Mouse (Mus musculus) megakaryocyte-erythroid progenitor cell, adult 5-6 weeks (primary cell): ENCODE results near the gene Ly6g6d. TPM values are rescaled to one million over a fixed set of nuclear protein-coding genes. Genes with fewer than 3 reads are reported as not detected.
"Not testable (repeated sequence)": the region's sequence is repeated elsewhere in the genome, so short reads cannot be mapped to it uniquely, and the experiment has no call there.

Experiments
- ATAC-seq: replicated peaks from 2 replicates; pipeline ENCODE4 v1.8.0; 2016; ENCODE audit warnings: mild to moderate bottlenecking, inconsistent platforms; ENCODE audit not compliant: severe bottlenecking, poor library complexity, low FRiP score, low TSS enrichment
- total RNA-seq, 2 experiments: library from RNA; stranded (forward) in 1 of 2; stranded (reverse) in 1 of 2; fragments of 200-1000, 215-1000 nt in 1 of 2; fragments of >200 nt in 1 of 2; fragmentation: Nextera tagmentation in 1 of 2; gene quantifications; 2 replicates each; pipeline ENCODE4 v1.2.3; 2014 to 2017

Ly6g6d gene
- total RNA-seq, 2 experiments from 2014 or later: not detected

DNA sequence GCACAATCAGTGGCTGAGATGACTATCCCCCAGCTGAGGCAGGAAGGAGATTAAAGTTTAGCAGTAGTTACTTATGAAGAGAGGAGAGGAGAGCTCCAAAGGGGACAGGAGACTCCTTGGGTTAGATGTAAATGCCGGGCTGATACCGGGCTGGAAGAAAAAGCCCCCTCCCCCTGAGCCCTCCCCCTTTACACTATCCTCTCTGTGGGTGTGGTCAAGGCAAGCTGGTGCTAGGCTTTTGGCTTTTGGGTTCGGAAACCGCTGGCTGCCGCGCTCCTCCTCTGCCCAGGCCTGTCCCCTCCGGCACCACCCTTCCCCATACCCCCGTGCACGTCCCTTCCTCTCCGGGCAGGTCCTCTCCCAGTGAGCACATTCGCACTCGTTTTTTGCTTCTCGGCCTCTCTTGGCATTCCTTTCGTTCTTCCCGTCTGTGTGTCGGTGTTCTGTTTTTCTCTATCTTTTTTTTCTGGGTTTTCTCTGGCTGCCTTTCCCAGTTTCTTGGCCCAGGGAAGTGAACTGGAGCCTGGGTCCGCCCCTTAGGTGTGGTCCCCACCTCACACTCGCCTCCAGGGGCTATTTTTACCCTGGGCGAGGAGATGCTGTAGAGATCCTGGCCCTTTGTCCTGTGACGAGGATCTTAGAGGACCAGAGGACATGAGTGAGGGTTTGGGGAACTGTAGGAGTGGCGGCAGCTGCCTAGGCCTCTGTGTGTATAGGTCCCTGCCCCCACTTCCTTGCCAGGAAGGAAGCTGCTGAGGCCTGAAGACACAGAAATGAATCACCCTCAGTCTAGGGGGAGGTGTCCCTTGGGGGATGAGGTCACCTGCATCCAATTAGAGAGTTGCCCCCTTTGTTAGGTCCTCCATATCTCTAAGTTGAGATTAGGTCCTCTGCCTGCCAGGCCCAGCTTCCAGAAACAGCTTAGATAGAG, 26.4 kb downstream of the Ly6g6d start:
- ATAC-seq: peak; percentile 72

DNA sequence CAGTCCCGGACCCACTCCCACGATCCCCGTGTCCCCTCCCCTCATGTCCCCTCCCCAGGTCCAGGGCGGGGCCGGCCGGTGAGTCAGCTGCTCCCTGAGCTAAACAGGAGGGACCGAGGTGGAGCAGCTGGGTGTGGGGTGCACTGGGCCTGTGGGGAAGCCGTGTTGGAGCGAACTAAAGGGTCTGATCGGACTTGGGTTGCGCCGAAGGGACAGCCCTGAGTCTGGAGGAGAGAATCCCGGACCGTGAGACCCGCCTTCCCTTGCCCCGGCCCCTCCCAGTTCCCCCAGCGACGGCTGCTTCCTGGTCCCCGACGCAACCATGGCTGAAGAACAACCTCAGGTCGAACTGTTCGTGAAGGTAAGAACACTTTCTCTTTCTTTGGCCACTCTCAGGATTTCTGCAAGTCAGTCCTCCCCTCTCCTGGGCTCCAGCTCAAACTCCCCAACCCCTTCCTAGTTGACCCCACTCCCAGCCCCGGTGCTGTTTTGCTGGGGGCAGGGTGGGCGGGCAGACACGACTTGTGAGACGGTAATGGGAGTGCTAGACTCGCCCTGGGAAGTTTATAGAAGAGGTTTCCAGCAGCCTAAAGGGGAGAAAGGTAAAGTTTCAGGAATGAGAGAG, 27.6 kb downstream of the Ly6g6d start:
- no peak; the same call in 1 of the 2 replicates for ATAC-seq

DNA sequence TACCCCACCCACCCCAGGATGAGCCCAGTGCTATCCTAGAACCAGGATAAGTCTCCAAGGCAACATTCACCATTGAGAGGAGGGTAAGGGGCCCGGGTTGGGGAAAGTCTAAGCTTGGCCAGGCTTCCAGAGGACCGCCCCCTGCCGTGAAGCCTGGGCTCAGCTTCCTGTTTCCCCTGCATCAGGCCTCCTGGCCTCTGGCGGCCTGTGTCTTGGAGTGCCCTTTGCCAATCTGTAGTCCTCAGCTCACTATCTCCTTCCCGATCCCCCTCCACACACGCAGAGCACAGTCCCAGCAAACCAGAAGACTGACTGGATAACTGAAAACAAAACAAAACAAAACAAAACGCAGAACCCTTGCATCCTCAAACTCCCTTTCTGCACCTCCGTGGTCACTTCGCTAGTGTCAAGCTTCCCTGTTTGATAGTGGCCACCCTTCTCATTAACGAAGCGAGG, 28.3 kb downstream of the Ly6g6d start, which contains the start of gene Clic1:
TSS of gene Clic1 (plus strand) at position 406 of the 456 bp plus-strand sequence.
- 0 out of 2 replicates have a peak, but pooled peaks have one; percentile 37 for ATAC-seq

DNA sequence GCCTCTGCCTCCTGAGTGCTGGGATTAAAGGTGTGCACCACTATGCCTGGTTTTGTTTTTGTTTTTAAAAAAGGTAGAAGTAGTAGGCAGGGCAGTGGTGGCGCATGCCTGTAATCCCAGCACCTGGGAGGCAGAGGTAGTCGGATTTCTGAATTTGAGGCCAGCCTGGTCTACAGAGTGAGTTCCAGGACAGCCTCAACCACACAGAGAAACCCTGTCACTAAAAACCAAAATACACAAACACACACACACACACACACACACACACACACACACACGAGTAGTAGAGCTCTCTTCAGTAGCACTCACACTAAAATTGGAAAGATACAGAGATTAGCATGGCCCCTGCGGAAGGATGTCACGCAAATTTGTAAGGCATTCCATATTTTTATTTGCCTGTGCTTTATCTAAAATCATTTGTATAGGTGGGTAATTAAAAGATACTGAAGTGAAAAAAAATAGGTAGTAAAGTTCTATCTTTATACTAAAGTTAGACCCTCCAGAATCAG, 28.9 kb downstream of the Ly6g6d start:
- ATAC-seq: no peak

DNA sequence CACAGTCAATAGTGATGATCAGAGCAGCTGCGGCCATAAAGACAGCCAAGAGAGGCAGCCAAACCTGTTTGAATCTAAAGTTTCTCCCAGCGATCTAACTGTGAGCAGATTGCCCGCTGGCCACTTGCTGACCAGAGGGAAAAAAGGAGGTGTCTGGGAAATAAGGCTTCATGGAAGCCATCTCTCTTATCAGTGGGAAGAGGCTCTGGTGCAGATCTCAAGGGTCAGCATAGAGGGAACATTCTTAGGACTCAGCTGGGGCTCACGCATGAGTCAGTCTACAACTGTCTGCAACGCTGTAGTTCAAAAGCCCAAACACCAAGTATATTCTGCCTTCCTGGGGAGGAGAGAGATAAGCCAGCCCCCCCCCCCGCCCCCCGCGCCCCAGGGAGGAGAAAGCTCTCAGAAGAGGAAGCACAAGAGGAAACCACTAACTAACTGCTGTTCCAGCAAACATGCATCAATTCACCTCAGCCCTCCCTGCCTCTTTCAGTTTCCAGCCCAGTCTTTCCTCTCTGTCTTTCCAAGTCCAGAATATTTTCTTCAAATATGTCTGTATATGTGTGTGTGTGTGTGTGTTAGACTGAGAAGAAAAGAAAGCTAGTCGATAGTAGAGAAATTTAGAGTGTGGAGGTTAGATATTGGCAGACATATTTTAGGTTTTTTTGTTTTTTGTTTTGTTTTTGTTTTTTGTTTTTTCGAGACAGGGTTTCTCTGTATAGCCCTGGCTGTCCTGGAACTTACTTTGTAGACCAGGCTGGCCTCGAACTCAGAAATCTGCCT, 29.5 kb downstream of the Ly6g6d start:
- ATAC-seq: no peak

DNA sequence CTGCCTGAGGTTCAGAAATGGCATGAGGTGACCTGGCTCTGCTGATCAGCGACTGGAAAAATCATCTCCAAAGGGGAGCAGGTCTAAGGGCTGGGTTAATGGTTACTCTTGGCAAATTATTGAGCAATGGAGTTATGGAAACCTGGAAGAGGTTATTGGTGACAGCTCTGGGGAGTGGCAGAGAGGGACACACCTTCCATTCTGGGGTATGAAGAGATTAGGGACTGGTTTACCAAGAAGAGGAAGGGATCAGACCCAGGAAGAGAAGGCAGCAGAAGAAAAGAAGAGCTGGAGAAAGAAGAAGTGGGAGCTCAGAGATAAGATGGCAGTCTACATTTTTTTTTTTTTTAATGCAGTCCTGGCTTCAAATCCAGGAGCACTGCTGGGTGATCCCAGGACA, 30.2 kb downstream of the Ly6g6d start:
- no peak for ATAC-seq

DNA sequence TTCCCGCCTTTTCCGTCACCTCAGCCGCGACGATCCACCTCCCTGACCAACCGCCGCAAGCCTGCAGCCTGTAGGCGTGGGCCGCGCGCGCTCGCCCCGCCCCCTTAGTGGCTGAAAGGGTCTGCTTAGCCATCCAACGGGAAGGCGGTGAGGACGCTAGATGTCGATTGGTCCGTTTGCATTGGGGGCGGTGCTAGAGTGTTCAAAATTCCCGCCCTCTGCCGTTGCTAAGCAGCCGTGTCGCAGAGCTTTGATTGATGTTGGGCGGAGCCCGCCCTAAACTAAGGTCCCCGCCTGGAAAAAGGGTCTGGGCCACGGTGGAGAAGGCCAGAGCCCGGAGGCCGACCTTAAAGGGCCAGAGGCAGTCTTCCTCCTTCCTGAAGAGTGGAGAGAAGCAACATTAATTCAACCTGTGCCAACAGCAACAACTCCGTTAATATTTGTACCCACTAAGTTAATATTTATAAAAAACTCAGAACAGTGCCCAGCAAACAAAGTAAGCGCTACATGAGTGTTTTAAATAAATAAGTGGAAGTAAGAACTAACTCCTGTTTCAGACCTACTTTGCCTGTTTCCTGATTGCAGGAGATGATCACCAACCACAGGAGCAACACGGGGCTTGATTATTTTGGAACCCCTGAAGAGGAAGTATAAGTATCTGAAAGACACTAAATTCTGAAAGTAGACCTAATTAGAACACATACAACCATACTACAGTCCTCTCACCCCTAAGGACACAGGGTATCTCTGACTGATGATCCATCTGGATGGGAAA, 31.0 kb downstream of the Ly6g6d start, which contains the start of gene Msh5:
TSS of gene Msh5 (minus strand) at position 65 of the 775 bp plus-strand sequence.
- peak; percentile 86 for ATAC-seq

DNA sequence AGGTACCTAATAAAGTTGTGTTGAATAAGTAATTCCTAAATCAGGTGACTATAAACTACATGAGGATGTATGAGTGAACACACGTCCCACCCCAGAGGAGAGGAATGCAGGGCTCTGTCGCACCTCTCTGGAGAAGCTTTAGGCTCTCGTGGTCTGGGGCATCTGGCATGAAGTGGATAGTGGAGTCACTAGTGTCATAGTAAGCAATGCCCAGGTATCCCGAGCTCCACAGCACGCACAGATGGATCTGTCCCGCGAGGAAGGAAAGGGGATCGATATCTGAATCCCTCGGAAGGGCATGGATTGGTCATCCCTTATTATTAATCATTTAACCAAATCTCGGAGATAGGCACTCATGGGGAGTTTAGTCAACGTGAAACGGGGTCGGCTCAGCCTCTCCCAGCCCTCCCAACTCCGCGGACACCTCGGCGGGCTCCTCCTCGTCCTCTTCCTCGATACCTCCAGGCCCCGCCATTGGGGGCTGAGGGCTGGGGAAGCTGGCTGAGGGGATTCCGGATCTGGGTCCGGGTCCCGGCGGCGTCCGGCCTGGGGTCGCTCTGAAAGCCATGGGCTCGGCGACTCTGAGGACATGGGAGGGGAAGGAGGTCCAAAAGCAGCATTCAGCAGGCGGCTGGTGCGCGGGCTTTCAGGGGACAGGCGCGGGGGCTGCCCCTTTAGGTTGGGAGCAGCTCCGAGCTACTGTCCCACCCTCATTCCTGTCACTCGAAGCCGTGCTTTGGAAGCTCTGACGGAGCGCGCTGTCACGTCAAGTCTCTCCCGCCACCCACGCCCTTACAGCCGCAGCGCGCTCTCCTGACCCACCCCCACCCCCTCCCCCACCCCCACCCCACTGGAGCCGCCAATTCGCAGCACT, 31.8 kb downstream of the Ly6g6d start:
- ATAC-seq: peak; percentile 1; the same call in 1 of the 2 replicates

DNA sequence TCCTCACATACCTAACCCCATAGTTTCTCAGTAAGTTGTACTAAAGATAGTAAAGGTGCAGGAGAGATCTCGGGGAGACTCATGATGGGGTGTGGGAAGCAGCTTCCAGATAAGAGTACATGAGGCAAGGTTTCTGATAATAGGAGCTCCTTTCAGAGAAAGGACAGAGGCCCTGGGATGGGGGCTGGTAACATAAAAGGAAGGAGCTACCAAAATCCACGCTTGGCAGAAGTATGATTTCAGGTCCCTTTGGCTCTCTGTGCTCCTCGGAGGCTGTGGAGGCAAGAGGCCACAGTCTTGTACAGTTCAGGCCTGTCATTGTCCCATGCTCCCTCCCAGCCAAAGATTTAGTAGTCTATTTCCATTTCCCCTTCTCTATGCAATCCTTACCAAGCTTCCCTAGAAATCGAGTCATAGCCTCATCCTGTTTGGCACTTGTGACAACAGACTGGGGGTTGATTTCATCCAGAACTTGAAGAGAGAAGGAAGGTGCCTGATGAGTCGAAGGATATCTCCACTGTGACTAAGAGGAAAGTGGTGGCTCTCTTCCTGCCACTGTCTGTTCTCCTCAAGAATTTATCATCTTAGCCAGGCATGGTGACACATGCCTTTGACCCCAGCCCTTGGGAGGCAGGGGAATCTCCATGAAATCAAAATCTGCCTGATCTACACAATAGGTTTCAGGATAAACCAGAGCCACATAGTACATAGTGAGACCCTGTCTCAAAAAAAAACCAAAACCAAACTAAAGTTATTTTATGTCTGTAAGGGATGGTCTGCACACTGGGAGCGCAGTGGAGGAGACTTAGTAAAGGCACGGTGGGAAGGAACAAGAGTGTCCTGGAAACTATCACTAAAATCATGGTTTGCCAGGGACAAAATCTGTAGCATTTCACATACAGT, 32.7 kb downstream of the Ly6g6d start:
- ATAC-seq: no peak

DNA sequence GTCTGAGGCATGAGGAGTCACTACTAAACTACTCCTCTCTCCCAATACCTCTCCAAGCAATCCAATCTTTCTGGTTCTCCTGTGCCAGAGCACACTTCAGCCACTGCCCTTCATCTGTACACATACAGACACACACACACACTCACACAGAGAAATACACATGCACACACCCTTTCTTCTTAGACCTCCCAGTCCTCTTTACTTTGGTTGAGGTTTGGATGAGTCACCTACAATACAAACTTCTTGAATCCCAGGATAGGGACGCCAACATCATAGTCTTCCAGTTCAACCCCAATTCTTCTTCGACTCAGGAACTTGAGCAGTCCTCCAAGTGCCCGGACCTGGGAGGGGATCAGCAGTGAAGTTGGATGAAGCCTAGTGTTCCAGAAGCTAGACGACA, 34.1 kb downstream of the Ly6g6d start:
- no peak for ATAC-seq

DNA sequence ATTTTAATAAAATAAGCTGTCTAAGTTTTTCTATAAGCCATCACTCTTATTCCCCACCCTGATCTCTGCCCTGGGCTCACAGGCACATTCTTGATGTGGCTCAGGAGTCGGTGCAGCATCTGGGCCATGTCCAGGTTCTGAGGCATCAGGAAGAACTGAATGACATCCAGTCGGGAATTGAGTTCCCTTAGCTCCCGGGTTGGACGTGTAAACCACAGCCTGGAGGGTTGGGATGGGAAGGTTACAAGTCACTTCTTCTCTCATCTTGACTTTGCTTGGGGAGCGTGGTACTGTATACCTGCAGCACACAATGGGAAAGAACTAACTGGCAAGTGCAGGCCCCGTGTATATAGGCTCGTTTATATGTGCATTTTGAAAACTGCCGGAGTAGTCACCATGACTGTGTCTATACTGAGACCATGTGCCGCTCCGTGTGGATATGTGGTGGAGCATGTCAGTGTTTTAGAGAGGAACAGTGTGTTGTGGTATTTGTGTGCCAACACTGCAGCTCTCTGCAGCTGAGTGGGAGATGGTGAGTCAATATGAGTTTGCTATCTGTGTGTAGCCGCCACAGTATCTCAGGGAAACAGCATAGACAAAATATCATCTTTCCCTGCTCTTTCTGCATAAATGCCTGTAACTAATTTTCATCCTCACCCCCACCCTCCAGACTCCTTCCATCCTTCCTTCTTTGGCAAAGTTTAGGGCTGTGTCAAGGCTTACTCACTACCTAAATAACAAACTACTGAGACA, 38.6 kb downstream of the Ly6g6d start:
- ATAC-seq: no peak

DNA sequence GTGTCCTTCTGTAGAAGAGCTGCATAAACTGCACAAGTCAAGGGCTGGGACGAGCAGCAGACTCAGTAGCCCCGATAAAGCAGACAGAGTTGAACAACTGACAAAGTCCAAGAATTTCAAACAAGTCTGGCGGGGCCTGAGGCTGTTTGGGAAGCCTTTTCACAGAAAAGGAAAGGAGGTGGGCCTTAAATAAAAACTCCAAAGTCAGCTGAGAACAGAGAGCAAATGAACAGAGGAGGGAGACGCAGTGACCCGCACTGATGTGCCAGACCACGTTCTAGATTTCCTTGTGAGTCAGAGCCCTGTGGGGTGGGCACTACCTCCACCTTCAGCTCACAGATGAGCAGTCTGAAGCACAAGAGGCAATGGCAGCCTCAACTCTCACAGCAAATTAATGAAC, 43.0 kb downstream of the Ly6g6d start:
- ATAC-seq: no peak

DNA sequence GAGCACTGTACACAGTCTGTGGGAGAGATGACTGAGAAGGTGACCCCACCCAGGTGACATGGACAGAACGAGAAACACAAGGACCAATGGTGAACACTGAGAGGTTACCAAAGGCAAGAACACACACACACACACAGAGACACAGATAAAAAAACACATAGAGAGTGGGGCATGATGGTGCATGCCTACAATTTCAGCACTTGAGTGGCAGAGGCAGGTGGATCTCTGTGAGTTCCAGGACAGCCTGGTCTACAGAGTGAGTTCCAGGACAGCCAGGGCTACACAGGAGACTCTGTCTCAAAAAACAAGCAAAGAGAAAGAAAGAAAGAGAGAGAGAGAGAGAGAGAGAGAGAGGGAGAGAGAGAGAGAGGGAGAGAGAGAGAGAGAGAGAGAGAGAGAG, 44.2 kb downstream of the Ly6g6d start:
- ATAC-seq: not testable (repeated sequence)

DNA sequence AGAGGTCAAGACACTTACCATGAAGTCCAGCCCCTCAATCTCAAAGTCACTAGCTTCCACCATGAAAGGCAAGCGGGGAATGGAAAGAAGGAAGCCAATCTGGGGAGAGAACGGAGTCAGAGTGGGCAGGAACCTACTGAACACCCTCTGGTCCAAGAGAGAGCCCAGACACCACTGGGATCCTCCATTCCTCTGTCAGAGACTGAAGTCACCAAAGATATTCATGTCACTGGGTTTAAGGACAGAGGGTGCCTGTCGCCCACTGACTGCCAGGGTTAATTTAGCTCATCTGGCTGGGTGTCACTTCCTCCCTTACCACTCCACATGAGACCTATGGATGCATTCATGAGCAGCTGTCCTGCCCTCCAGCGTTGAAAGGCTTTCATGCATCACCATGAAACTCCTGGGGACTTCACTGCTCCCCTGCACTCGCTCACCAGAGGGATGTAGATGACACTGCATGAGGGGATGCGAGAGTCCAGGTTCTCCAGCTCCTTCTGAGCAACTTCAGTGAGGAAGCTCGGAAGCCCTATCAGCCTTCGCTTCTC, 45.5 kb downstream of the Ly6g6d start:
- no peak for ATAC-seq

DNA sequence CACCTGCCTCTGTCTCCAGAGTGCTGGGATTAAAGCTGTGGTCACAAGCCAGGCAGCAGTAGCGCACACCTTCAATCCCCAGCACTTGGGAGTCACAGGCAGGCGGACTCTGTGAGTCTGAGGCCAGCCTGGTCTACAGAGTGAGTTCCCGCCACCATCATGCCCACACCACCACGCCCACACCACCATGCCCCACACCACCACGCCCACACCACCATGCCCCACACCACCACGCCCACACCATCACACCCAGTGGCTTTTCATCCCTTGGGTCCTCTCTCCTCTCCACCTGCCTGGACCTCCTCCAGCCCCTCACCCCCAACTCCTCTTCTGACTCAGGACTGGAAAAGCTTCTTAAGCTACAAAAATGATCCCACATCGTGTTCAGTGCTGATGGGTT, 46.0 kb downstream of the Ly6g6d start:
- ATAC-seq: 0 out of 2 replicates have a peak, but pooled peaks have one; percentile 31

DNA sequence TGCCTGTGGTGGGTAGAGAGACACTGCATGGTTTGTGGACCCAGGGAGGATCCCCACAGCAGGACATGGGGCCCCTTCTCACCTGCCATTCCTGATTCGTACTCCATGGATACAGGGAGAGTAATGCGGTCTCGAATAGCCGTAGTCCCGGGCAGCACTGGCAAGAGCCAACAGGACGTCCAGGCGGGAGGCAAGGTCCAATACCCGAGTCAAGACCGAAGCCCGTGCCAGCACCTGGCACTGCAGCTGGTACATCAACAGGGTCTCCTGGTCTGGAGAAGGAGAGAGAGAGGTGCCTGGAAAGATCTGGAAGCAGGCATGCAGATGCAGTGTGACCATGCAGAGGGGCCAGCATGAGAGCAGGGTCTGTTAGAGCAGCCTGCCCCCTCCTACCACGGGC, 46.6 kb downstream of the Ly6g6d start:
- ATAC-seq: no peak
